Mouse (Mus musculus): ENCODE results near the gene Wdr5. TPM values are rescaled to one million over a fixed set of nuclear protein-coding genes. Genes with fewer than 3 reads are reported as not detected.
"Not testable (repeated sequence)": the region's sequence is repeated elsewhere in the genome, so short reads cannot be mapped to it uniquely, and the experiment has no call there.

Wdr5 gene
- polyA plus RNA-seq, 1 experiment from 2014 or later = 63.2 TPM

GRCm38 (mm10) chr2:27510706-27511105, 4.3 kb upstream of the Wdr5 start:
- no peaks in the 10 kb centered on the region for H3K27me3 ChIP-seq (ENCODE audit: insufficient read depth, poor library complexity, severe bottlenecking)
- H3K4me3 ChIP-seq = no peak overlapping the region
- H3K4me1 ChIP-seq (replicated peaks) = peaks cover 19% of the 10 kb centered on the region
- no peak overlapping the region for H3K27ac ChIP-seq
- no peak for DNase-seq (ENCODE audit: low spot score)
- H3K9me3 ChIP-seq = no peaks in the 10 kb centered on the region
- H3K36me3 ChIP-seq = no peaks in the 10 kb centered on the region
- 96% methylated on average over 7 of the region's 7 CpGs for WGBS

GRCm38 (mm10) chr2:27512909-27513308, 2.0 kb upstream of the Wdr5 start:
- no peaks in the 10 kb centered on the region for H3K27me3 ChIP-seq (ENCODE audit: insufficient read depth, poor library complexity, severe bottlenecking)
- no peak for DNase-seq (ENCODE audit: low spot score)
- no peak overlapping the region for H3K4me3 ChIP-seq
- H3K9me3 ChIP-seq = no peaks in the 10 kb centered on the region
- H3K27ac ChIP-seq = no peak overlapping the region
- peaks cover 7% of the 10 kb centered on the region for H3K36me3 ChIP-seq
- WGBS = 93% methylated on average over 3 of the region's 3 CpGs
- H3K4me1 ChIP-seq (replicated peaks) = peaks cover 34% of the 10 kb centered on the region

- peaks cover 34% of the 10 kb centered on the region for H3K4me1 ChIP-seq (replicated peaks)
- H3K9me3 ChIP-seq = no peaks in the 10 kb centered on the region
- H3K27me3 ChIP-seq (ENCODE audit: insufficient read depth, poor library complexity, severe bottlenecking) = no peaks in the 10 kb centered on the region
- no peak for DNase-seq (ENCODE audit: low spot score)
- peak overlapping the region; percentile 97 for H3K4me3 ChIP-seq
- peaks cover 17% of the 10 kb centered on the region for H3K36me3 ChIP-seq
- WGBS = 82% methylated on average over 5 of the region's 5 CpGs
- H3K27ac ChIP-seq = peak overlapping the region; percentile 93
Observed at GRCm38 (mm10) chr2:27513861-27514260, 1.1 kb upstream of the Wdr5 start.

GRCm38 (mm10) chr2:27515341-27516166, 597 bp downstream of the Wdr5 start:
- H3K4me1 ChIP-seq (replicated peaks) = peaks cover 34% of the 10 kb centered on the region
- no peaks in the 10 kb centered on the region for H3K9me3 ChIP-seq
- WGBS = under 1% methylated on average over 40 of the region's 40 CpGs
- peak overlapping the region; percentile 97 for H3K4me3 ChIP-seq
- peak overlapping the region; percentile 93 for H3K27ac ChIP-seq
- DNase-seq (ENCODE audit: low spot score) = no peak
- H3K36me3 ChIP-seq = peaks cover 34% of the 10 kb centered on the region
- H3K27me3 ChIP-seq (ENCODE audit: insufficient read depth, poor library complexity, severe bottlenecking) = no peaks in the 10 kb centered on the region

GRCm38 (mm10) chr2:27516289-27516688, 1.3 kb downstream of the Wdr5 start:
- peak overlapping the region; percentile 93 for H3K27ac ChIP-seq

GRCm38 (mm10) chr2:27518283-27518682, 3.3 kb downstream of the Wdr5 start:
- H3K4me3 ChIP-seq = no peak overlapping the region
- no peak overlapping the region for H3K27ac ChIP-seq
- WGBS = 91% methylated on average over 3 of the region's 3 CpGs
- H3K9me3 ChIP-seq = no peaks in the 10 kb centered on the region
- peaks cover 34% of the 10 kb centered on the region for H3K4me1 ChIP-seq (replicated peaks)
- no peaks in the 10 kb centered on the region for H3K27me3 ChIP-seq (ENCODE audit: insufficient read depth, poor library complexity, severe bottlenecking)
- DNase-seq (ENCODE audit: low spot score) = no peak
- H3K36me3 ChIP-seq = peaks cover 61% of the 10 kb centered on the region

More at GRCm38 (mm10) chr2:27516289-27516688, 1.3 kb downstream of the Wdr5 start:
- no peak for DNase-seq (ENCODE audit: low spot score)
- WGBS = 16% methylated on average over 1 of the region's 1 CpGs
- no peaks in the 10 kb centered on the region for H3K9me3 ChIP-seq
- peaks cover 41% of the 10 kb centered on the region for H3K36me3 ChIP-seq
- H3K4me1 ChIP-seq (replicated peaks) = peaks cover 34% of the 10 kb centered on the region
- H3K27me3 ChIP-seq (ENCODE audit: insufficient read depth, poor library complexity, severe bottlenecking) = no peaks in the 10 kb centered on the region
- H3K4me3 ChIP-seq = peak overlapping the region; percentile 97

GRCm38 (mm10) chr2:27538455-27539330, 23.7 kb downstream of the Wdr5 start:
- H3K4me3 ChIP-seq = peak overlapping the region; percentile 56; the same call in 1 of the 2 replicates
- H3K9me3 ChIP-seq; H3K27me3 ChIP-seq (ENCODE audit: insufficient read depth, poor library complexity, severe bottlenecking); DNase-seq (ENCODE audit: low spot score): not testable (repeated sequence)
- WGBS = 69% methylated on average over 5 of the region's 5 CpGs
- peaks cover 39% of the 10 kb centered on the region for H3K36me3 ChIP-seq
- H3K4me1 ChIP-seq (replicated peaks) = peaks cover 21% of the 10 kb centered on the region
- H3K27ac ChIP-seq = peak overlapping the region; percentile 42; the same call in 1 of the 2 replicates

GRCm38 (mm10) chr2:27539336-27539735, 24.4 kb downstream of the Wdr5 start:
- peak overlapping the region; percentile 56; the same call in 1 of the 2 replicates for H3K4me3 ChIP-seq
- peaks cover 21% of the 10 kb centered on the region for H3K4me1 ChIP-seq (replicated peaks)
- H3K27ac ChIP-seq = peak overlapping the region; percentile 42
- WGBS = 25% methylated on average over 5 of the region's 5 CpGs
- no peaks in the 10 kb centered on the region for H3K9me3 ChIP-seq
- no peaks in the 10 kb centered on the region for H3K27me3 ChIP-seq (ENCODE audit: insufficient read depth, poor library complexity, severe bottlenecking)
- DNase-seq (ENCODE audit: low spot score) = no peak
- H3K36me3 ChIP-seq = peaks cover 36% of the 10 kb centered on the region

GRCm38 (mm10) chr2:27539772-27540514, 25.0 kb downstream of the Wdr5 start:
- under 1% methylated on average over 46 of the region's 46 CpGs for WGBS
- H3K27ac ChIP-seq = peak overlapping the region; percentile 92

GRCm38 (mm10) chr2:27540515-27540836, 25.5 kb downstream of the Wdr5 start:
- peak overlapping the region; percentile 92 for H3K27ac ChIP-seq
- H3K36me3 ChIP-seq = peaks cover 29% of the 10 kb centered on the region
- peaks cover 21% of the 10 kb centered on the region for H3K4me1 ChIP-seq (replicated peaks)
- no peaks in the 10 kb centered on the region for H3K27me3 ChIP-seq (ENCODE audit: insufficient read depth, poor library complexity, severe bottlenecking)
- WGBS = 34% methylated on average over 10 of the region's 10 CpGs
- no peak for DNase-seq (ENCODE audit: low spot score)
- no peaks in the 10 kb centered on the region for H3K9me3 ChIP-seq
- H3K4me3 ChIP-seq = peak overlapping the region; percentile 56

More at GRCm38 (mm10) chr2:27539772-27540514, 25.0 kb downstream of the Wdr5 start:
- Histone ChIP-seq H3K9me3 (no peaks in the 10 kb centered on the region), H3K4me3 (peak overlapping the region; percentile 56), H3K27me3 (ENCODE audit: insufficient read depth, poor library complexity, severe bottlenecking) (no peaks in the 10 kb centered on the region), H3K36me3 (peaks cover 35% of the 10 kb centered on the region), H3K4me1 (replicated peaks) (peaks cover 21% of the 10 kb centered on the region)
- DNase-seq (ENCODE audit: low spot score) = peak; percentile 96

GRCm38 (mm10) chr2:27541225-27541624, 26.3 kb downstream of the Wdr5 start:
- Histone ChIP-seq H3K9me3 (no peaks in the 10 kb centered on the region), H3K36me3 (peaks cover 25% of the 10 kb centered on the region), H3K4me3 (peak overlapping the region; percentile 56), H3K27me3 (ENCODE audit: insufficient read depth, poor library complexity, severe bottlenecking) (no peaks in the 10 kb centered on the region), H3K27ac (peak overlapping the region; percentile 92), H3K4me1 (replicated peaks) (peaks cover 21% of the 10 kb centered on the region)
- DNase-seq (ENCODE audit: low spot score) = no peak
- WGBS = 90% methylated on average over 3 of the region's 3 CpGs

- H3K27me3 ChIP-seq (ENCODE audit: insufficient read depth, poor library complexity, severe bottlenecking) = no peaks in the 10 kb centered on the region
- peaks cover 15% of the 10 kb centered on the region; the same call in 1 of the 2 replicates for H3K36me3 ChIP-seq
- H3K4me1 ChIP-seq (replicated peaks) = peaks cover 15% of the 10 kb centered on the region
- no peak for DNase-seq (ENCODE audit: low spot score)
- 88% methylated on average over 6 of the region's 6 CpGs for WGBS
- 0 out of 2 replicates have a peak, but pooled peaks cover 5% of the 10 kb centered on the region for H3K9me3 ChIP-seq
- no peak overlapping the region for H3K27ac ChIP-seq
- H3K4me3 ChIP-seq = no peak overlapping the region
Observed at GRCm38 (mm10) chr2:27544613-27545012, 29.7 kb downstream of the Wdr5 start.
